Mouse (Mus musculus): ENCODE measurements around the gene Nek11.

- TF ChIP-seq CTCF (IDR thresholded peaks at IDR 0.05; ENCODE audit: low read depth, low read length): no peak
- TF ChIP-seq TAL1 (conservative IDR thresholded peaks at IDR 0.05; ENCODE audit: low read depth, low read length): no peak
These were observed 180.9 kb downstream of the Nek11 start for GRCm38 (mm10) chr9:105214434-105214833.

Data from G1E (cell line).